Mouse (Mus musculus) hindbrain, embryonic 16.5 days (tissue): ENCODE measurements around the gene Gm3415. TPM values are rescaled to one million over a fixed set of nuclear protein-coding genes. Genes with fewer than 3 reads are reported as not detected.
"Not testable (repeated sequence)": the region's sequence is repeated elsewhere in the genome, so short reads cannot be mapped to it uniquely, and the experiment has no call there.

Experiments used
- ATAC-seq: fragments of 200-750 bp; cut with Nextera tagmentation; 2 replicates; pipeline ENCODE4 v1.8.0; 2017; ENCODE audit warnings: moderate TSS enrichment, moderate library complexity
- H3K27ac ChIP-seq: fragments of 300-500 bp; sonication (generic); 2 replicates; pipeline ENCODE4 v1.5.1; 2014; ENCODE audit warnings: low read depth, mild to moderate bottlenecking, control low read depth, low read length, moderate library complexity
- H3K27me3 ChIP-seq: fragments of 300-500 bp; sonication (generic); replicated peaks from 2 replicates; pipeline ENCODE4 v1.6.1; 2014; ENCODE audit warnings: low read length; ENCODE audit not compliant: control insufficient read depth, insufficient read depth
- H3K36me3 ChIP-seq: fragments of 300-500 bp; sonication (generic); 2 replicates; pipeline ENCODE4 v1.6.1; 2014; ENCODE audit warnings: mild to moderate bottlenecking, low read length, moderate library complexity, mixed read lengths; ENCODE audit not compliant: control insufficient read depth, insufficient read depth
- H3K4me1 ChIP-seq: fragments of 300-500 bp; sonication (generic); 2 replicates; pipeline ENCODE4 v1.6.1; 2014; ENCODE audit warnings: low read depth, low read length; ENCODE audit not compliant: control insufficient read depth, insufficient read depth
- H3K4me2 ChIP-seq: fragments of 300-500 bp; sonication (generic); 2 replicates; pipeline ENCODE4 v1.6.1; 2014; ENCODE audit warnings: mild to moderate bottlenecking, low read length, control low read depth, moderate library complexity
- H3K4me3 ChIP-seq: fragments of 300-500 bp; sonication (generic); 2 replicates; pipeline ENCODE4 v1.5.1; 2014; ENCODE audit warnings: mild to moderate bottlenecking, low read length, control low read depth, moderate library complexity
- H3K9ac ChIP-seq: fragments of 300-500 bp; sonication (generic); 2 replicates; pipeline ENCODE4 v1.6.1; 2014; ENCODE audit warnings: low read depth, mild to moderate bottlenecking, control low read depth, low read length, moderate library complexity
- H3K9me3 ChIP-seq: fragments of 300-500 bp; sonication (generic); 2 replicates; pipeline ENCODE4 v1.6.1; 2014; ENCODE audit warnings: mild to moderate bottlenecking, low read length, moderate library complexity; ENCODE audit not compliant: control insufficient read depth
- WGBS: fragments of 180-500 bp; shearing (Covaris S2); extraction: QIAGEN DNeasy Blood & Tissue Kit; methylation state at CpG from one replicate; pipeline ENCODE4 v1.1.7; 2014; 5-methylcytosine and 5-hydroxymethylcytosine counted together
- polyA plus RNA-seq: library from polyadenylated mRNA; unstranded; fragments of >200 nt; fragmentation: Nextera tagmentation; extraction: Ambion mirVana; gene quantifications from 2 replicates; pipeline ENCODE4 v1.2.1, GENCODE M21; 2015

The Gm3415 gene
- polyA plus RNA-seq, result not detected in 2 replicates

DNA sequence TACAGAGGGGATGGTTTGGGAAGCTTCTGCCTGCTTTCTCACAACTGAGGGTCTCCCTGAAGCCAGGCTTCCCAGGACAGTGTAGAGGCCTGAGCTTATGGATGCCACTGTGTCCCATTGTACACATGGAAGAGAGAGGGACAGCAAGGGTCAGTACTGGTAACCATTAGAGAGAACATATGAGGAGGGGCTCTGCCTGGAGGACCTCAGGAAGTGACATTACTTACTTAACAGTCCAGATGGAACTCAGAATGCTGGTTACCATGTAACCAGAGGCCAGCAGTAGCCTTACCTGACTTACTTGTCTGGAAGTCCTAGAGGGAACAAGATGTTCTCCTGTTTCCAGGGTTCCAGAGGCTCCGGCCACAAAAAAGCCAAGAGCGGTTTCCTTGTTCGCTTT lies at the start of gene Gm3415:
Gene Gm3415 (plus strand): TSS at position 301 of the 400 bp plus-strand sequence.
- H3K36me3 ChIP-seq, ATAC-seq, H3K27ac ChIP-seq, H3K4me3 ChIP-seq, H3K27me3 ChIP-seq, H3K4me2 ChIP-seq, H3K9ac ChIP-seq, H3K9me3 ChIP-seq, H3K4me1 ChIP-seq: not testable (repeated sequence)
- WGBS, result no CpG with 5 or more reads among the region's 3 CpGs

DNA sequence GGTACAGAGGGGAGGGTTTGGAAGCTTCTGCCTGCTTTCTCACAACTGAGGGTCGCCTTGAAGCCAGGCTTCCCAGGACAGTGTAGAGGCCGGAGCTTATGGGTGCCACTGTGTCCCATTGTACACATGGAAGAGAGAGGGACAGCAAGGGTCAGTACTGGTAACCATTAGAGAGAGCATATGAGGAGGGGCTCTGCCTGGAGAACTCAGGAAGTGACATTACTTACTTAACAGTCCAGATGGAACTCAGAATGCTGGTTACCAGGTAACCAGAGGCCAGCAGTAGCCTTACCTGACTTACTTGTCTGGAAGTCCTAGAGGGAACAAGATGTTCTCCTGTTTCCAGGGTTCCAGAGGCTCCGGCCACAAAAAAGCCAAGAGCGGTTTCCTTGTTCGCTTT lies 42.1 kb upstream of the Gm3415 start, which contains the start of gene Gm3402:
Gene Gm3402 (plus strand): TSS at position 301 of the 400 bp plus-strand sequence.
- WGBS, result no CpG with 5 or more reads among the region's 5 CpGs
- ATAC-seq, H3K36me3 ChIP-seq, H3K4me2 ChIP-seq, H3K27ac ChIP-seq, H3K4me1 ChIP-seq, H3K9ac ChIP-seq, H3K9me3 ChIP-seq, H3K4me3 ChIP-seq, H3K27me3 ChIP-seq: not testable (repeated sequence)

DNA sequence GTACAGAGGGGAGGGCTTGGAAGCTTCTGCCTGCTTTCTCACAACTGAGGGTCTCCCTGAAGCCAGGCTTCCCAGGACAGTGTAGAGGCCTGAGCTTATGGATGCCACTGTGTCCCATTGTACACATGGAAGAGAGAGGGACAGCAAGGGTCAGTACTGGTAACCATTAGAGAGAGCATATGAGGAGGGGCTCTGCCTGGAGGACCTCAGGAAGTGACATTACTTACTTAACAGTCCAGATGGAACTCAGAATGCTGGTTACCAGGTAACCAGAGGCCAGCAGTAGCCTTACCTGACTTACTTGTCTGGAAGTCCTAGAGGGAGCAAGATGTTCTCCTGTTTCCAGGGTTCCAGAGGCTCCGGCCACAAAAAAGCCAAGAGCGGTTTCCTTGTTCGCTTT lies 30.4 kb upstream of the Gm3415 start, which contains the start of gene Gm3404:
Gene Gm3404 (plus strand): TSS at position 301 of the 400 bp plus-strand sequence.
- not testable (repeated sequence) for H3K4me2 ChIP-seq, H3K4me1 ChIP-seq, H3K27ac ChIP-seq, H3K4me3 ChIP-seq, H3K9ac ChIP-seq, ATAC-seq, H3K9me3 ChIP-seq, H3K36me3 ChIP-seq, H3K27me3 ChIP-seq
- no CpG with 5 or more reads among the region's 3 CpGs for WGBS

- WGBS, result 91% methylated on average over 3 of the region's 3 CpGs
- not testable (repeated sequence) for ATAC-seq, H3K4me2 ChIP-seq, H3K4me1 ChIP-seq, H3K9ac ChIP-seq, H3K36me3 ChIP-seq, H3K27ac ChIP-seq, H3K27me3 ChIP-seq, H3K4me3 ChIP-seq, H3K9me3 ChIP-seq
These were observed 18.6 kb upstream of the Gm3415 start, which contains the start of gene Gm3409 for GRCm38 (mm10) chr5:146537347-146537746. TSS of gene Gm3409 (plus strand) at chr5:146537647.

DNA sequence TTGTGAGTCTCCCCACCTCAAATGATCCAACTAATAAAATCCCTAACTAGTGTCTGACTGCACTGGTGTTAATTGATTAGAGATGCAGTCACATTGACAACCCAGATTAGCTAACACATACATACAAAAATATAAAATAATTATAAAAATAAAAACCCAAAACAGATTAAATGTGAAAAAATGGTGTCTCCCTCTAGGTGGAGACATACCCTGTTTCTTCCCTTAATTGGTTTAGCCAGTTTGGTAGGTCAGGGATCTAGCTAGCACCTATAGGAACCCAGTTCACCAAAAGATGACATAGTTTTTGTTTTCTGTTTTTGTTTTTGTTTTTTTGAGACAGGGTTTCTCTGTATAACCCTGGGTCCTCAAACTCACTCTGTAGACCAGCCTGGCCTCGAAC lies 8.3 kb downstream of the Gm3415 start:
- Histone ChIP-seq H3K9me3 (no peaks in the 10 kb centered on the region), H3K4me3 (no peak overlapping the region), H3K4me2 (no peak overlapping the region), H3K36me3 (no peaks in the 10 kb centered on the region), H3K4me1 (no peaks in the 10 kb centered on the region), H3K27ac (no peak overlapping the region), H3K9ac (no peak overlapping the region), H3K27me3 (no peaks in the 10 kb centered on the region)
- 74% methylated on average over 1 of the region's 1 CpGs for WGBS
- ATAC-seq, result no peak

DNA sequence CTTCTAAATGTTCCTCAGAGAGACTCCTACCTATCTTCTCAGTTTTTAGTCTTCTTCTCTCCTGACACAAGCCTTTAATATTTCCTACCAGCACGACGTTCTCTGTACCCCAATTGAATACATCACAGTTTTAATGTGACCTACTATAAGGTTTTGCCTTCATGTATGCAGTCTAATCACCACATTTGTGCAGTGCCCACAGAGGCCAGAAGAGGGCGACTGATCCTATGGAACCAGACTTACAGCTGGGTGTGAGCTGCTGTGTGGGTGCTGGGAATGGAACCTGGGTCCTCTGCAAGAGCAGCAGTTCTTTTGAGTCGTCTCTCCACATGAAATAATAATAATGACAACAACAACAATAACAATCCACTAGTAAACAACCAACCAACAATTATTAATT lies 11.1 kb downstream of the Gm3415 start:
- Histone ChIP-seq H3K4me3 (no peak overlapping the region), H3K4me2 (no peak overlapping the region), H3K27me3 (no peaks in the 10 kb centered on the region), H3K4me1 (no peaks in the 10 kb centered on the region), H3K36me3 (no peaks in the 10 kb centered on the region), H3K9ac (no peak overlapping the region), H3K27ac (no peak overlapping the region), H3K9me3 (no peaks in the 10 kb centered on the region)
- no peak for ATAC-seq
- 68% methylated on average over 4 of the region's 4 CpGs for WGBS

GRCm38 (mm10) chr5:146570179-146570578 lies 14.2 kb downstream of the Gm3415 start:
- H3K36me3 ChIP-seq, H3K27me3 ChIP-seq, H3K4me3 ChIP-seq, H3K27ac ChIP-seq, H3K9ac ChIP-seq, H3K4me2 ChIP-seq, ATAC-seq, H3K4me1 ChIP-seq, H3K9me3 ChIP-seq: not testable (repeated sequence)
- 88% methylated on average over 6 of the region's 6 CpGs for WGBS

DNA sequence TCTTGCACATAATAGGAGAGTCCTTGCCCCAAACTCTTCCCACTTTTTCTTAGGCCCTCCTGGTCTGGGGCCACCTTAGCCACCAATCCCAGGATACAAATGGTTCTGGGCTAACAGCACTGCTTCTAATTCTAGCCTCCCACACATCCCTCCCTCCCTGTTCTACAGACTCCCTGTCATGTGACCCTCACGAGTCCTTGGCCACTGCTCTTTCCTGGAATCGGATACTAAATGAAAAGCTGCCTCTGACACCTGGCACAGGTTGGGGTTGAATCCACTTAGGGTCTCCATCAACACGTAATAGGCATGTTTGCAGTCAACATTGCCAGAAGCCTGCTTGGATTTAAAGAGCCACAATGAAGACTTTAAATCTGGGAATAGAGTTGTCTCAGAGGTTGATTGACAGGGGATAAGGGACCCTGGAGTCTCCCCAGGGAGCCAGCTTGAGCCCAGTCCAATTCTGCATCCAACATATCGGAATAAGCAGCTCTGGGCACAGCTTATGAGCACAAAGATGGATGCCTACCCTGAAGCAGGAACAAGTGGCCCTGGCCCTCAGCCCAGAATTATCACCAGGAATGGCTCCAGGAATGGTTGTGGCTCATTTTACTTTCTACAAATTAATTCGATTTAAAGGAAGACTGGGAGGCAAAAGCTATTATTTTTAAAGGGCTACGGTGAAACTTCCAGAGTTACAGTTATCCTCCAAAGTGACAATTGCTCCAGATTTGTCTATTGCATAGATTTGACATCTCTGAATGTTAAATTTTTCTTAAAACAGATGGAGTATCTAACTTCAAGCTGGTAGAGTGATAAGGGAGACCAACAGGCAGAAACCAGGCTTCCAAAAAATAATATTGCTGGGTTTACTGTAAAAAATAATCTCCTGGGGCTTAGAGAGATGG lies 16.1 kb downstream of the Gm3415 start:
- H3K4me2 ChIP-seq, H3K27ac ChIP-seq, H3K4me3 ChIP-seq, H3K9me3 ChIP-seq, H3K4me1 ChIP-seq, H3K36me3 ChIP-seq, H3K9ac ChIP-seq, H3K27me3 ChIP-seq: not testable (repeated sequence)
- WGBS, result 44% methylated on average over 6 of the region's 6 CpGs
- ATAC-seq, result peak; percentile 75

DNA sequence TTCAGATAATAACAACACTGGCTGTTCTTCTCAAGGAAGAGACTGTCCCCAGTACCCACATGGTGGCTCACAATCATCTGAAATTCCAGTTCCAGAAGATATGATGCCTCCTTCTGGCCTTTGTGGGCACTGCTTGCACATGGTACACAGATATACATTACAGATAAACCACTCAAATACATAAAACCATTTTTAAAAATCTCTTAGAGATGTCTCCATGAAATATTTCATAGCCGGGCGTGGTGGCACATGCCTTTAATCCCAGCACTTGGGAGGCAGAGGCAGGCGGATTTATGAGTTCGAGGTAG lies 16.8 kb downstream of the Gm3415 start:
- not testable (repeated sequence) for ATAC-seq, H3K36me3 ChIP-seq

More for the DNA sequence above, 16.8 kb downstream of the Gm3415 start:
- not testable (repeated sequence) for H3K9ac ChIP-seq, H3K4me2 ChIP-seq, H3K9me3 ChIP-seq, H3K27me3 ChIP-seq, H3K4me1 ChIP-seq, H3K4me3 ChIP-seq, H3K27ac ChIP-seq
- WGBS, result 95% methylated on average over 4 of the region's 4 CpGs
